Mouse (Mus musculus) liver, embryonic 14.5 days (tissue): ENCODE results near the gene Mief1. TPM values are rescaled to one million over a fixed set of nuclear protein-coding genes. Genes with fewer than 3 reads are reported as not detected.

Source experiments
- ATAC-seq: fragments of 200-750 bp; cut with Nextera tagmentation; 2 replicates; pipeline ENCODE4 v1.8.0; 2017; ENCODE audit warnings: moderate number of reproducible peaks, mild to moderate bottlenecking, moderate library complexity; ENCODE audit not compliant: insufficient read depth
- DNase-seq, 3 experiments: peaks; one replicate each; pipeline ENCODE4 v3.0.0-alpha.2; 2012 to 2013; ENCODE audit warnings: low read depth in 3 of 3, low spot score in 3 of 3
- H3K27ac ChIP-seq: fragments of 300-500 bp; sonication (generic); 2 replicates; pipeline ENCODE4 v1.5.1; 2014; ENCODE audit warnings: moderate library complexity, mild to moderate bottlenecking, control low read depth, inconsistent platforms
- H3K27me3 ChIP-seq: fragments of 300-500 bp; sonication (generic); 2 replicates; pipeline ENCODE4 v1.6.1; 2014; ENCODE audit warnings: mild to moderate bottlenecking, low read length, moderate library complexity; ENCODE audit not compliant: control insufficient read depth, insufficient read depth
- H3K36me3 ChIP-seq: fragments of 300-500 bp; sonication (generic); replicated peaks from 2 replicates; pipeline ENCODE4 v1.6.1; 2014; ENCODE audit warnings: low read depth; ENCODE audit not compliant: control insufficient read depth, insufficient read depth
- H3K4me1 ChIP-seq, 2 experiments: fragments of 200-500 bp in 1 of 2; fragments of 300-500 bp in 1 of 2; sonication (generic) in 1 of 2; replicated peaks; 2 replicates each; pipeline ENCODE4 v1.6.1; 2012 to 2014; ENCODE audit warnings: antibody characterized with exemption in 1 of 2, inconsistent platforms in 1 of 2, low read length in 1 of 2; ENCODE audit not compliant: control insufficient read depth in 2 of 2, insufficient read depth in 2 of 2
- H3K4me2 ChIP-seq: fragments of 300-500 bp; sonication (generic); 2 replicates; pipeline ENCODE4 v1.6.1; 2014; ENCODE audit warnings: low read depth, mild to moderate bottlenecking, control low read depth, moderate library complexity
- H3K4me3 ChIP-seq, 2 experiments: fragments of 200-500 bp in 1 of 2; fragments of 300-500 bp in 1 of 2; sonication (generic) in 1 of 2; 2 replicates each; pipeline ENCODE4 v1.5.1; 2012 to 2014; ENCODE audit warnings: low read depth in 2 of 2, low read length in 2 of 2, mild to moderate bottlenecking in 2 of 2, control low read depth in 1 of 2, inconsistent platforms in 1 of 2, moderate library complexity in 1 of 2; ENCODE audit not compliant: insufficient read depth in 1 of 2
- H3K9ac ChIP-seq: fragments of 300-500 bp; sonication (generic); replicated peaks from 2 replicates; pipeline ENCODE4 v1.6.1; 2014; ENCODE audit warnings: mild to moderate bottlenecking, control low read depth, moderate library complexity
- H3K9me3 ChIP-seq: fragments of 300-500 bp; sonication (generic); 2 replicates; pipeline ENCODE4 v1.6.1; 2016; ENCODE audit warnings: low read length, mixed read lengths; ENCODE audit not compliant: control insufficient read depth
- CTCF ChIP-seq: IDR thresholded peaks from 2 replicates; pipeline ENCODE4 v1.5.1; 2016; ENCODE audit warnings: antibody characterized with exemption, low read depth, control low read depth
- EP300 ChIP-seq: IDR thresholded peaks from 2 replicates; pipeline ENCODE4 v1.6.1; 2016; ENCODE audit warnings: antibody characterized with exemption, low read depth
- WGBS: fragments of 180-500 bp; shearing (Covaris S2); extraction: QIAGEN DNeasy Blood & Tissue Kit; methylation state at CpG from one replicate; pipeline ENCODE4 v1.1.7; 2014; ENCODE audit not compliant: insufficient replicate concordance; 5-methylcytosine and 5-hydroxymethylcytosine counted together
- polyA plus RNA-seq, 2 experiments: library from polyadenylated mRNA; depleted of rRNA in 1 of 2; stranded (reverse) in 1 of 2; unstranded in 1 of 2; fragments of >200 nt; fragmentation: Nextera tagmentation in 1 of 2; extraction: Ambion mirVana in 1 of 2; gene quantifications; 2 replicates each; pipeline versions ENCODE4 v1.2.1 to v1.2.3; 2012 to 2014

Gene Mief1
- polyA plus RNA-seq, 2 experiments: 4.8 to 13.3 TPM

GRCm38 (mm10) chr15:80277107-80277506 is 43.3 kb downstream of the Mief1 start:
- Histone ChIP-seq H3K27me3 (no peaks in the 10 kb centered on the region; the same call in 1 of the 2 replicates), H3K4me3 (no peak overlapping the region), H3K36me3 (no peaks in the 10 kb centered on the region), H3K4me1 (no peaks in the 10 kb centered on the region), H3K4me2 (no peak overlapping the region), H3K9ac (no peak overlapping the region), H3K27ac (no peak overlapping the region), H3K9me3 (no peaks in the 10 kb centered on the region)
- ATAC-seq: no peak
- WGBS: 30% methylated on average over 9 of the region's 9 CpGs
- no peak for DNase-seq
- TF ChIP-seq CTCF (peak; percentile 24; the same call in 1 of the 2 replicates), EP300 (no peak)

- H3K27me3 ChIP-seq: no peaks in the 10 kb centered on the region; the same call in 1 of the 2 replicates
- no peak overlapping the region for H3K4me2 ChIP-seq
- DNase-seq (peak in 1 of 3 experiments; percentile 30), ATAC-seq (no peak)
- no peaks in the 10 kb centered on the region for H3K9me3 ChIP-seq
- WGBS: 3% methylated on average over 6 of the region's 6 CpGs
- TF ChIP-seq CTCF (no peak), EP300 (no peak)
- no peaks in the 10 kb centered on the region for H3K4me1 ChIP-seq
- no peak overlapping the region for H3K27ac ChIP-seq
- no peak overlapping the region for H3K9ac ChIP-seq
- no peaks in the 10 kb centered on the region for H3K36me3 ChIP-seq
- no peak overlapping the region for H3K4me3 ChIP-seq
Observed at GRCm38 (mm10) chr15:80277625-80278024, 43.8 kb downstream of the Mief1 start.

- no peaks in the 10 kb centered on the region; the same call in 1 of the 2 replicates for H3K27me3 ChIP-seq
- 49% methylated on average over 5 of the region's 5 CpGs for WGBS
Observed at GRCm38 (mm10) chr15:80278121-80278759, 44.4 kb downstream of the Mief1 start.

GRCm38 (mm10) chr15:80279053-80279452 is 45.2 kb downstream of the Mief1 start:
- WGBS: 67% methylated on average over 2 of the region's 2 CpGs
- no peak for TF ChIP-seq EP300
- TF ChIP-seq CTCF: no peak

More at GRCm38 (mm10) chr15:80278121-80278759, 44.4 kb downstream of the Mief1 start:
- H3K27ac ChIP-seq: no peak overlapping the region
- H3K9ac ChIP-seq: no peak overlapping the region
- no peaks in the 10 kb centered on the region for H3K36me3 ChIP-seq
- H3K4me3 ChIP-seq: no peak overlapping the region
- no peak for ATAC-seq
- no peaks in the 10 kb centered on the region for H3K9me3 ChIP-seq
- H3K4me1 ChIP-seq: no peaks in the 10 kb centered on the region
- DNase-seq: no peak
- TF ChIP-seq EP300: no peak
- no peak for TF ChIP-seq CTCF
- H3K4me2 ChIP-seq: no peak overlapping the region

GRCm38 (mm10) chr15:80280646-80281045 is 46.8 kb downstream of the Mief1 start:
- H3K4me2 ChIP-seq: no peak overlapping the region
- WGBS: 15% methylated on average over 6 of the region's 6 CpGs
- TF ChIP-seq EP300 (no peak), CTCF (peak; percentile 87)
- H3K9me3 ChIP-seq: no peaks in the 10 kb centered on the region
- H3K4me3 ChIP-seq: no peak overlapping the region
- no peaks in the 10 kb centered on the region for H3K36me3 ChIP-seq
- no peak overlapping the region for H3K9ac ChIP-seq
- peak in 1 of 3 experiments; percentile 30 for DNase-seq
- no peak overlapping the region for H3K27ac ChIP-seq
- H3K4me1 ChIP-seq: no peaks in the 10 kb centered on the region
- H3K27me3 ChIP-seq: peaks cover 9% of the 10 kb centered on the region
- ATAC-seq: no peak

More at GRCm38 (mm10) chr15:80279053-80279452, 45.2 kb downstream of the Mief1 start:
- Histone ChIP-seq H3K27ac (no peak overlapping the region), H3K9ac (no peak overlapping the region), H3K36me3 (no peaks in the 10 kb centered on the region), H3K4me2 (no peak overlapping the region), H3K4me3 (no peak overlapping the region), H3K27me3 (no peaks in the 10 kb centered on the region; the same call in 1 of the 2 replicates), H3K9me3 (no peaks in the 10 kb centered on the region), H3K4me1 (no peaks in the 10 kb centered on the region)
- ATAC-seq (no peak), DNase-seq (no peak)
